ENCODE assay signal across 28 mouse cellular contexts in the genomic region with DNA sequence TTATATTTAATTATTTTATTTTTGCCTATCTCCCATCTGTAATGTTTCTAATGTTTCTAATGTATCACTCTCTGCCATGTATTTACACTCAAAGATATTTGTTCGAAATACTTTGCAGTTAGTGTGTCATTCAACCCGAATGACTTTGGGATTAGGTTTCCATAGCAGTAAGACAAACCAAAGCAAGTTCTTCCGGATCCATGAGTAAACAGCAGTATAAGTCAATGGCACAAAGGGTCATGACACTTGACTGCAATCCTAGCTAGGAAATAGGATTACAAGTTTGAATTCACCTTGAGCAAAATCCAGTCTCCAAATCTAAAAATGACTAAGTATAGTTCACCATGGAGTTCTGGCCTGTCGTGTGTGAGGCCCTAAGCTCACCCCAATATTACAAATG.
"Had no signal": no experiment of that assay in that cellular context is flagged by ENCODE, and none has a peak within 500 bp of the region (broad histone marks: within the 10 kb centered on the region; RNA-seq: fewer than 3 reads in every experiment).

No protein-coding gene starts in this region.

- H3K4me2 ChIP-seq: embryonic facial prominence, embryonic 12.5 days; embryonic facial prominence, embryonic 13.5 days; embryonic facial prominence, embryonic 15.5 days; forebrain, embryonic 12.5 days; forebrain, embryonic 13.5 days; forebrain, embryonic 15.5 days had no signal

- H3K27ac ChIP-seq: embryonic facial prominence, embryonic 10.5 days; embryonic facial prominence, embryonic 12.5 days; embryonic facial prominence, embryonic 13.5 days; embryonic facial prominence, embryonic 15.5 days; forebrain, embryonic 10.5 days; forebrain, embryonic 12.5 days; forebrain, embryonic 13.5 days; forebrain, embryonic 15.5 days; gastrocnemius, adult 2 months had no signal

- ATAC-seq: forebrain, embryonic 13.5 days; forebrain, embryonic 14.5 days; forebrain, embryonic 15.5 days; forebrain, embryonic 16.5 days; forebrain, postnatal 0 days had no signal

- H3K27me3 ChIP-seq: embryonic facial prominence, embryonic 12.5 days; embryonic facial prominence, embryonic 13.5 days; embryonic facial prominence, embryonic 15.5 days; forebrain, embryonic 12.5 days; forebrain, embryonic 13.5 days; forebrain, embryonic 15.5 days had no signal

- DNase-seq: cerebellum, adult 18-20 months; cerebellum, adult 2 months; cerebellum, adult 8-10 months; cerebellum, adult 9-10 months; cerebellum, adult 9-11 months; cerebellum, postnatal 10 days; cerebellum, postnatal 14 days; cerebellum, postnatal 25 days; cerebellum, postnatal 36 days; embryo, embryonic 11 days; forebrain, postnatal 0 days; gastrocnemius, adult 2 months; gastrocnemius, postnatal 10 days; gastrocnemius, postnatal 14 days; gastrocnemius, postnatal 25 days; gastrocnemius, postnatal 36 days; heart, adult 11 months had no signal

- H3K9me3 ChIP-seq: embryonic facial prominence, embryonic 10.5 days; embryonic facial prominence, embryonic 12.5 days; embryonic facial prominence, embryonic 13.5 days; embryonic facial prominence, embryonic 15.5 days; forebrain, embryonic 10.5 days; forebrain, embryonic 12.5 days; forebrain, embryonic 13.5 days; forebrain, embryonic 15.5 days had no signal

- H3K4me1 ChIP-seq: embryonic facial prominence, embryonic 10.5 days; embryonic facial prominence, embryonic 12.5 days; embryonic facial prominence, embryonic 15.5 days; forebrain, embryonic 10.5 days; forebrain, embryonic 12.5 days; forebrain, embryonic 13.5 days; forebrain, embryonic 15.5 days had no signal

- H3K4me3 ChIP-seq: embryonic facial prominence, embryonic 10.5 days; embryonic facial prominence, embryonic 12.5 days; embryonic facial prominence, embryonic 13.5 days; embryonic facial prominence, embryonic 15.5 days; erythroblast, embryonic 14.5 days; forebrain, embryonic 10.5 days; forebrain, embryonic 12.5 days; forebrain, embryonic 13.5 days; forebrain, embryonic 15.5 days; gastrocnemius, adult 2 months had no signal

- H3K9ac ChIP-seq: embryonic facial prominence, embryonic 12.5 days; embryonic facial prominence, embryonic 13.5 days; embryonic facial prominence, embryonic 15.5 days; forebrain, embryonic 12.5 days; forebrain, embryonic 13.5 days; forebrain, embryonic 15.5 days; forebrain, postnatal 0 days had no signal
